Mouse (Mus musculus) liver, embryonic 14.5 days (tissue): Measurements from ENCODE around the gene Atn1.

Experiments used
- CTCF ChIP-seq: IDR thresholded peaks from 2 replicates; pipeline ENCODE4 v1.5.1; 2016; ENCODE audit warnings: antibody characterized with exemption, low read depth, control low read depth
- EP300 ChIP-seq: IDR thresholded peaks from 2 replicates; pipeline ENCODE4 v1.6.1; 2016; ENCODE audit warnings: antibody characterized with exemption, low read depth

- no peak for TF ChIP-seq CTCF
- TF ChIP-seq EP300: no peak
Observed at GRCm38 (mm10) chr6:124770013-124770412, 13.7 kb upstream of the Atn1 start.
